Mouse (Mus musculus): ENCODE results near the gene Bahcc1. TPM values are rescaled to one million over a fixed set of nuclear protein-coding genes. Genes with fewer than 3 reads are reported as not detected.

The Bahcc1 gene
- polyA plus RNA-seq, 1 experiment from 2014 or later, result 9.7 TPM

- no peaks in the 10 kb centered on the region for H3K9me3 ChIP-seq (replicated peaks; ENCODE audit: control insufficient read depth, low read length, poor library complexity, severe bottlenecking)
- H3K36me3 ChIP-seq (ENCODE audit: control insufficient read depth, insufficient read depth, low read length), result peaks cover 16% of the 10 kb centered on the region
- 53% methylated on average over 10 of the region's 10 CpGs for WGBS
- H3K4me3 ChIP-seq (ENCODE audit: low read depth, low read length), result no peak overlapping the region
- no peaks in the 10 kb centered on the region for H3K27me3 ChIP-seq (ENCODE audit: control insufficient read depth, insufficient read depth, low read depth, low read length)
- H3K27ac ChIP-seq (ENCODE audit: low read length), result peak overlapping the region; percentile 50
- ATAC-seq, result no peak
- H3K4me2 ChIP-seq (ENCODE audit: low read length), result peak overlapping the region; percentile 18
- H3K9ac ChIP-seq (ENCODE audit: low read depth, low read length), result no peak overlapping the region
- peaks cover 20% of the 10 kb centered on the region for H3K4me1 ChIP-seq (ENCODE audit: control insufficient read depth, insufficient read depth, low read length)
These were observed 35.6 kb downstream of the Bahcc1 start for GRCm38 (mm10) chr11:120268195-120268967.

DNA sequence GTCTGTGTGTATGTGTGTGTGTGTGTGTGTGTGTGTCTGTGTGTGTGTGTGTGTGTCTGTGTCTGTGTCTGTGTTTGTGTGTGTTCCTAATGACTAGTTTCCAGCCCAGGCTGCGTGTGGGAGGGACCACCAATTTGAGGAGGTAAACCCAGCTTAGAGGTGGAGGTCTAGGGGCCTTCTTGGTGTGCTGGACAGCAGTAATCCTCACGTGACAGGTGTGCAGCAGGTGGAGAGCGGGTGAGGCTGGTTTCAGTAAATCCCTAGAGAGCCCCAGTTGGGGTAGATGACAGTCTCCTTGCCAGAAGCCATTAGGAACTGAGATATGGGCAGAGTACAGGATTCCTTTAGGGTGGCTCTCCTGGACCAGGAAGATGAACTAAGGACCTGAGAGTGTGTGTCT is 36.3 kb downstream of the Bahcc1 start:
- no peaks in the 10 kb centered on the region for H3K9me3 ChIP-seq (replicated peaks; ENCODE audit: control insufficient read depth, low read length, poor library complexity, severe bottlenecking)
- no peak for ATAC-seq
- H3K27ac ChIP-seq (ENCODE audit: low read length), result no peak overlapping the region
- peaks cover 20% of the 10 kb centered on the region for H3K4me1 ChIP-seq (ENCODE audit: control insufficient read depth, insufficient read depth, low read length)
- WGBS, result 92% methylated on average over 3 of the region's 3 CpGs
- no peak overlapping the region for H3K4me2 ChIP-seq (ENCODE audit: low read length)
- H3K36me3 ChIP-seq (ENCODE audit: control insufficient read depth, insufficient read depth, low read length), result peaks cover 22% of the 10 kb centered on the region
- no peak overlapping the region for H3K4me3 ChIP-seq (ENCODE audit: low read depth, low read length)
- no peaks in the 10 kb centered on the region for H3K27me3 ChIP-seq (ENCODE audit: control insufficient read depth, insufficient read depth, low read depth, low read length)
- H3K9ac ChIP-seq (ENCODE audit: low read depth, low read length), result no peak overlapping the region

DNA sequence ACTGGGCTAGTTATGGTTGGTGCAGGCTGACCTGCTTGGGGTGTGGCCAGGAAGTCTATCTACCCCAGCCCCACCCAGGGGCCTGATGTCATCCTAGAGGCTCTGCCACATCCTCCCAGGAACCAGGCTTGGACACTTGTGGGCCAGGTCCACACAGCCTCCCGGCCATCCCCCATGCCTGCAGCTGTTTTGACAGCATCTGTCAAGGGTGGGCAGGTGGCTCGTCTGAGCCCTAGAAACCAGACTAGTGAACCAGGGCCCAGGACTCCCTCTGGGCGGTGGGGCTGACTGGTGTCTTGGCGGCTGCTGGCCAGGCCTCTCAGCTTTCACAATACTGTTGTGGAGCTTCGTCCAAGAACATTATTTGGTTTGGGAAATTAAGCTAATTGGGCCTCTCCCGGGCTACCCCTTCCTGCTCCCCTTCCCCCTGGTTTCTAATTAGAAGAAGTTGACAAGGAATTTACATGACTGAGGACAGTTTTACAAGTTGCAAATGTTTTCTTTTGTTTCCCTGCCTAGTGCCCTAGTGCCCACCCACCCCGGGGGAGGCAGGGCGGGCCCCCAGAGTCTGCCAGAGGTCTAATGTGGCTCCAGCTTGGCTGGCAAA is 36.9 kb downstream of the Bahcc1 start:
- ATAC-seq, result no peak; the same call in 1 of the 2 replicates
- Histone ChIP-seq H3K4me3 (ENCODE audit: low read depth, low read length) (no peak overlapping the region), H3K9ac (ENCODE audit: low read depth, low read length) (no peak overlapping the region), H3K27me3 (ENCODE audit: control insufficient read depth, insufficient read depth, low read depth, low read length) (no peaks in the 10 kb centered on the region), H3K4me2 (ENCODE audit: low read length) (no peak overlapping the region), H3K27ac (ENCODE audit: low read length) (no peak overlapping the region), H3K36me3 (ENCODE audit: control insufficient read depth, insufficient read depth, low read length) (peaks cover 28% of the 10 kb centered on the region), H3K4me1 (ENCODE audit: control insufficient read depth, insufficient read depth, low read length) (peaks cover 20% of the 10 kb centered on the region), H3K9me3 (replicated peaks; ENCODE audit: control insufficient read depth, low read length, poor library complexity, severe bottlenecking) (no peaks in the 10 kb centered on the region)
- 60% methylated on average over 8 of the region's 8 CpGs for WGBS

- H3K36me3 ChIP-seq (ENCODE audit: control insufficient read depth, insufficient read depth, low read length), result peaks cover 60% of the 10 kb centered on the region
- H3K4me1 ChIP-seq (ENCODE audit: control insufficient read depth, insufficient read depth, low read length), result peaks cover 17% of the 10 kb centered on the region
- WGBS, result 77% methylated on average over 11 of the region's 11 CpGs
- no peak overlapping the region for H3K27ac ChIP-seq (ENCODE audit: low read length)
- no peak overlapping the region for H3K9ac ChIP-seq (ENCODE audit: low read depth, low read length)
- ATAC-seq, result no peak
- H3K9me3 ChIP-seq (replicated peaks; ENCODE audit: control insufficient read depth, low read length, poor library complexity, severe bottlenecking), result no peaks in the 10 kb centered on the region
- no peak overlapping the region for H3K4me3 ChIP-seq (ENCODE audit: low read depth, low read length)
- no peaks in the 10 kb centered on the region for H3K27me3 ChIP-seq (ENCODE audit: control insufficient read depth, insufficient read depth, low read depth, low read length)
- H3K4me2 ChIP-seq (ENCODE audit: low read length), result no peak overlapping the region
These were observed 46.6 kb downstream of the Bahcc1 start for GRCm38 (mm10) chr11:120279335-120279734.

GRCm38 (mm10) chr11:120280281-120280773 is 47.6 kb downstream of the Bahcc1 start:
- Histone ChIP-seq H3K4me2 (ENCODE audit: low read length) (no peak overlapping the region), H3K27me3 (ENCODE audit: control insufficient read depth, insufficient read depth, low read depth, low read length) (no peaks in the 10 kb centered on the region), H3K27ac (ENCODE audit: low read length) (peak overlapping the region; percentile 76), H3K4me3 (ENCODE audit: low read depth, low read length) (no peak overlapping the region), H3K9ac (ENCODE audit: low read depth, low read length) (0 out of 2 replicates have a peak overlapping the region, but pooled peaks have one; percentile 25), H3K4me1 (ENCODE audit: control insufficient read depth, insufficient read depth, low read length) (peaks cover 17% of the 10 kb centered on the region), H3K36me3 (ENCODE audit: control insufficient read depth, insufficient read depth, low read length) (peaks cover 62% of the 10 kb centered on the region), H3K9me3 (replicated peaks; ENCODE audit: control insufficient read depth, low read length, poor library complexity, severe bottlenecking) (no peaks in the 10 kb centered on the region)
- WGBS, result 17% methylated on average over 25 of the region's 25 CpGs
- ATAC-seq, result peak; percentile 71

DNA sequence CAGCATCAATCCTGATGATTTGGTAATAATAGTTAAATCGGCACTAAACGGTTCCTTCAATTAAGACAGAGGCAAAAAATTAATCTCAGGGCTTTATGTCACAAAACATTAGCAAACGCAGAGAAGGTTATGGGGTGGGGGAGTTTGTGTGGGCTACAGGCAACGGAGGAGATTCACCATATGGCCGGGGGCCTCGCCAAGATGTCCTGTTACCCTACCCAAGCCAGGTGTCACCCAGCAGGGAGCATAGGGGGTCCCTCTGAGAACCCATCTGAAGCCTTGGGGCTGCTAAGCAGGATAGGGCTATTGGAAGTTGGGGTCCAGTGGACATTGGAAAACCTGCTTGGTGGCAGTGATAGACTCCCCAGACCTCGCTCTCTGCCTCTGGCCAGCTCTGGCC is 48.0 kb downstream of the Bahcc1 start:
- H3K4me2 ChIP-seq (ENCODE audit: low read length), result no peak overlapping the region
- no peak overlapping the region for H3K9ac ChIP-seq (ENCODE audit: low read depth, low read length)
- peaks cover 61% of the 10 kb centered on the region for H3K36me3 ChIP-seq (ENCODE audit: control insufficient read depth, insufficient read depth, low read length)
- H3K4me1 ChIP-seq (ENCODE audit: control insufficient read depth, insufficient read depth, low read length), result peaks cover 17% of the 10 kb centered on the region
- ATAC-seq, result 0 out of 2 replicates have a peak, but pooled peaks have one; percentile 2
- no peak overlapping the region for H3K4me3 ChIP-seq (ENCODE audit: low read depth, low read length)
- H3K9me3 ChIP-seq (replicated peaks; ENCODE audit: control insufficient read depth, low read length, poor library complexity, severe bottlenecking), result no peaks in the 10 kb centered on the region
- 41% methylated on average over 7 of the region's 7 CpGs for WGBS
- H3K27ac ChIP-seq (ENCODE audit: low read length), result peak overlapping the region; percentile 76
- H3K27me3 ChIP-seq (ENCODE audit: control insufficient read depth, insufficient read depth, low read depth, low read length), result no peaks in the 10 kb centered on the region

GRCm38 (mm10) chr11:120281197-120281596 is 48.5 kb downstream of the Bahcc1 start:
- Histone ChIP-seq H3K9me3 (replicated peaks; ENCODE audit: control insufficient read depth, low read length, poor library complexity, severe bottlenecking) (no peaks in the 10 kb centered on the region), H3K4me3 (ENCODE audit: low read depth, low read length) (no peak overlapping the region), H3K4me1 (ENCODE audit: control insufficient read depth, insufficient read depth, low read length) (peaks cover 17% of the 10 kb centered on the region), H3K36me3 (ENCODE audit: control insufficient read depth, insufficient read depth, low read length) (peaks cover 56% of the 10 kb centered on the region), H3K27me3 (ENCODE audit: control insufficient read depth, insufficient read depth, low read depth, low read length) (no peaks in the 10 kb centered on the region), H3K4me2 (ENCODE audit: low read length) (no peak overlapping the region), H3K27ac (ENCODE audit: low read length) (peak overlapping the region; percentile 76), H3K9ac (ENCODE audit: low read depth, low read length) (no peak overlapping the region)
- no peak for ATAC-seq
- WGBS, result 92% methylated on average over 3 of the region's 3 CpGs

DNA sequence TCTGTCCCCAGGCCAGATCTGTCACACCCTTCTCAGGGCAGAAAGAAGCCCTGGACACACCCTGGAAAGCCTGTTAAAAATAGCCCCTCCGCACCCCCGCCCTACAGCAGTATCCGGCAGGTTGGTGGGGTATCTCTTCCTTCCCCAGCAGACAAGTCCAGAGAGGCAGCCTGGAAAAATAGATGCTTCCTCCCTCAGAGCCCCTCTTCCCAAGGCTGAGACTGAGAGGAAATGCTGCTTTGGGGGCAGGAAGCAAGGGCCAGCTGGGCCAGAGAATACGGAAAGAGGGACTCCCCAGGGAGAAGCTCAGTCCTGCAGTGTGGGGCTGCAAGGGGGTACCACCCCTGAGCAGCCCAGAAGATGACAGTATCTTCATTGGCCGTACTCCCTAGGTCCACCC is 50.8 kb downstream of the Bahcc1 start:
- WGBS, result 84% methylated on average over 5 of the region's 5 CpGs
- no peaks in the 10 kb centered on the region for H3K27me3 ChIP-seq (ENCODE audit: control insufficient read depth, insufficient read depth, low read depth, low read length)
- H3K9ac ChIP-seq (ENCODE audit: low read depth, low read length), result no peak overlapping the region
- no peaks in the 10 kb centered on the region for H3K9me3 ChIP-seq (replicated peaks; ENCODE audit: control insufficient read depth, low read length, poor library complexity, severe bottlenecking)
- no peak overlapping the region for H3K4me2 ChIP-seq (ENCODE audit: low read length)
- ATAC-seq, result no peak
- H3K4me3 ChIP-seq (ENCODE audit: low read depth, low read length), result no peak overlapping the region
- no peak overlapping the region for H3K27ac ChIP-seq (ENCODE audit: low read length)
- peaks cover 17% of the 10 kb centered on the region for H3K4me1 ChIP-seq (ENCODE audit: control insufficient read depth, insufficient read depth, low read length)
- peaks cover 58% of the 10 kb centered on the region for H3K36me3 ChIP-seq (ENCODE audit: control insufficient read depth, insufficient read depth, low read length)

DNA sequence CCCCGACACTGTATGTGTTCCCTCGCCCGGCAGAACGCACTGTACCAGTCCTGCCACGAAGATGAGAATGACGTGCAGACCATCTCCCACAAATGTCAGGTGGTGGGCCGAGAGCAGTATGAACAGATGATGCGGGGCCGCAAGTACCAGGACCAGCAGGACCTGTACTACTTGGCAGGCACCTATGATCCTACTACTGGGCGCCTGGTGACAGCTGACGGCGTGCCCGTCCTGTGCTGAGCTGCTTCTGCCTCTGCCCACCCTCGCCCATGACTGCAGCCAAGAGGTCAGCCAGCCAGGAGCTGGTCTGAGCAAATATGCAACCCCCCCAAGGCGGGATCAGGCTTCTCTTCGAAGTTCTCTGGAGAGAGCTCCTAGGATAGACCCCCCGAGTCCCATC is 56.9 kb downstream of the Bahcc1 start:
- H3K36me3 ChIP-seq (ENCODE audit: control insufficient read depth, insufficient read depth, low read length), result peaks cover 32% of the 10 kb centered on the region
- H3K9me3 ChIP-seq (replicated peaks; ENCODE audit: control insufficient read depth, low read length, poor library complexity, severe bottlenecking), result no peaks in the 10 kb centered on the region
- H3K27ac ChIP-seq (ENCODE audit: low read length), result no peak overlapping the region
- no peaks in the 10 kb centered on the region; the same call in 1 of the 2 replicates for H3K4me1 ChIP-seq (ENCODE audit: control insufficient read depth, insufficient read depth, low read length)
- no peak for ATAC-seq
- H3K9ac ChIP-seq (ENCODE audit: low read depth, low read length), result no peak overlapping the region
- H3K27me3 ChIP-seq (ENCODE audit: control insufficient read depth, insufficient read depth, low read depth, low read length), result no peaks in the 10 kb centered on the region
- no peak overlapping the region for H3K4me3 ChIP-seq (ENCODE audit: low read depth, low read length)
- no peak overlapping the region for H3K4me2 ChIP-seq (ENCODE audit: low read length)
- 96% methylated on average over 17 of the region's 17 CpGs for WGBS

All from midbrain, embryonic 16.5 days (tissue).